Mouse (Mus musculus) small intestine, adult 2 months (tissue): ENCODE measurements around the gene Ankle2.

Experiments used
- CTCF ChIP-seq: fragments of 200-500 bp; IDR thresholded peaks from 2 replicates; pipeline ENCODE4 v1.5.1; 2012; ENCODE audit warnings: low read depth, mild to moderate bottlenecking, control low read depth, inconsistent platforms, low read length, moderate library complexity, mixed read lengths; ENCODE audit not compliant: insufficient replicate concordance, insufficient read length; ENCODE audit errors: extremely low read depth
- POLR2A ChIP-seq: fragments of 200-500 bp; IDR thresholded peaks from 2 replicates; pipeline ENCODE4 v1.6.1; 2012; ENCODE audit warnings: low read depth, mild to moderate bottlenecking, control low read depth, inconsistent platforms, low read length, moderate library complexity

DNA sequence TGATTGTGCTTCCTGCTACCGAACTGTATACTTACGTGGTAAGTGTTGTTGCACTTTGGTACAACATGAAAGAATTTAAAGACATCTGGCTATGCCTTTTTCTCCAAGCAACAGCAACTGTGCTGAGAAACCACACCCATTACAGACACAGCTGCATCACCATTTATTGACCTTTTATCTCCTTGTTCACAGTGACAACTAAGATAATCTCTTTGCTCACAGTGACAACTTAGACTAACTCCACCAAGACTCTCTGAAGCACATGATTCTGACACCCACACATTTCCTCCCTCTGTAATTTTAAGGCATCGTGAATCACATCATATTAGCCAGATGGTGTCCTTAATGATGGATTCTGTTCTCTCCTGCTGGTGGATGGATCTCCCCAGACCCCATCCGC, 43.3 kb downstream of the Ankle2 start:
- TF ChIP-seq POLR2A (no peak), CTCF (no peak)
